ENCODE assay signal across 17 mouse cellular contexts in genomic region chr8:89981320-89981719, GRCm38 (mm10).
"Had no signal": no experiment of that assay in that cellular context is flagged by ENCODE, and none has a peak within 500 bp of the region (broad histone marks: within the 10 kb centered on the region; RNA-seq: fewer than 3 reads in every experiment).

No protein-coding gene starts in this region.

- H3K27me3 ChIP-seq: liver, embryonic 13.5 days; liver, embryonic 15.5 days; lung, embryonic 15.5 days; megakaryocyte, embryonic 14.5 days; midbrain, embryonic 13.5 days; neural tube, embryonic 12.5 days; stomach, embryonic 15.5 days had no signal

- H3K4me3 ChIP-seq: liver, embryonic 13.5 days; liver, embryonic 15.5 days; lung, embryonic 15.5 days; megakaryocyte, embryonic 14.5 days; midbrain, embryonic 13.5 days; neural tube, embryonic 12.5 days; stomach, embryonic 15.5 days had no signal

- ATAC-seq: liver, postnatal 0 days; lung, postnatal 0 days; midbrain, embryonic 13.5 days had no signal

- H3K36me3 ChIP-seq: liver, embryonic 13.5 days; liver, embryonic 15.5 days; lung, embryonic 15.5 days; midbrain, embryonic 13.5 days; neural tube, embryonic 12.5 days; stomach, embryonic 15.5 days had no signal

- H3K4me2 ChIP-seq: liver, embryonic 13.5 days; liver, embryonic 15.5 days; lung, embryonic 15.5 days; midbrain, embryonic 13.5 days; neural tube, embryonic 12.5 days; stomach, embryonic 15.5 days had no signal

- H3K27ac ChIP-seq: liver, embryonic 13.5 days; liver, embryonic 15.5 days; lung, embryonic 15.5 days; macrophage; midbrain, embryonic 13.5 days; neural tube, embryonic 12.5 days; stomach, embryonic 15.5 days had no signal

- H3K9me3 ChIP-seq: liver, embryonic 13.5 days; liver, embryonic 15.5 days; lung, embryonic 15.5 days; midbrain, embryonic 13.5 days; neural tube, embryonic 12.5 days; stomach, embryonic 15.5 days had no signal

- H3K9ac ChIP-seq: liver, embryonic 13.5 days; liver, embryonic 15.5 days; liver, postnatal 0 days; lung, embryonic 15.5 days; midbrain, embryonic 13.5 days; neural tube, embryonic 12.5 days; stomach, embryonic 15.5 days had no signal

- DNase-seq: liver, embryonic 13.5 days; liver, postnatal 0 days; lung, adult 2 months; lung, postnatal 14 days; lung, postnatal 36 days; right cerebral cortex, postnatal 14 days; thymus, adult 18-20 months; thymus, postnatal 14 days; thymus, postnatal 36 days had no signal

- H3K4me1 ChIP-seq: liver, embryonic 13.5 days; liver, embryonic 15.5 days; lung, embryonic 15.5 days; megakaryocyte, embryonic 14.5 days; neural tube, embryonic 12.5 days; stomach, embryonic 15.5 days had no signal
